Mouse (Mus musculus): ENCODE results near the gene Rrm2.

DNA sequence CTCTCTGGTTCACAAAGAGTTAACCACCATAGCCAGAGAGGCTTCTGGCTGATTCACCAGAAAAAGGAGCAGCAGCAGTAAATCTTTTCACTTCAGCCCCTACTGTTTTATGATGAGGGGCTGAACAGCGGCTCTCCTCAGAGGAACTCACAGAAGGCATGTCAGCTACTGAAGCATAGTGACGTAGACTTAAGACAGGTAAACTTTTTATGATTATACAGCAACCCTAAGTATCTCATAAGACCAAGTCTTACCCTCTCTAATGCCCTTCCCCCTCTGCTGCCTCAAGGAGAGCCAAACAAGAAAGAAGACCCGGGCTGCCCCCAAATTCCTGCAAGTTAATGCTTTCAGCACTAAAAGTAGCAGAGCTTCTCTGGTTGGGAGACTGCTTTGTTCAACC lies 54.2 kb downstream of the Rrm2 start:
- TF ChIP-seq CTCF (IDR thresholded peaks at IDR 0.05; ENCODE audit: insufficient read depth, low read depth, low read length) = no peak
- no peak for TF ChIP-seq POLR2A (IDR thresholded peaks at IDR 0.05; ENCODE audit: insufficient read depth, low read depth, low read length)
